In genomic region chr2:13559729-13560128, GRCm38 (mm10) we compare ENCODE assay signal across 22 mouse cellular contexts. TPM values are rescaled to one million over a fixed set of nuclear protein-coding genes. Genes with fewer than 3 reads are reported as not detected.
DNase-seq lines count a peak whose midpoint lies in the region; ATAC-seq and TF ChIP-seq lines count a peak whose summit lies in the region.
"Had no signal": no experiment of that assay in that cellular context is flagged by ENCODE, and none has a peak within 500 bp of the region (broad histone marks: within the 10 kb centered on the region; RNA-seq: fewer than 3 reads in every experiment).

No protein-coding gene starts in this region.

- TF ChIP-seq EP300 in heart, adult 2 months (IDR thresholded peaks at IDR 0.05; ENCODE audit: insufficient read depth, low read depth, low read length): no peak

- no peaks in the 10 kb centered on the region for H3K79me2 ChIP-seq in heart, adult 2 months (replicated peaks; ENCODE audit: control insufficient read depth, insufficient read depth, low read length)

- TF ChIP-seq CTCF in heart, adult 2 months (IDR thresholded peaks at IDR 0.05): no peak
- no peak for TF ChIP-seq CTCF in embryonic fibroblast, embryonic 13.5 days (IDR thresholded peaks at IDR 0.05; ENCODE audit: borderline replicate concordance, insufficient read depth, low read length)
- no peak for TF ChIP-seq CTCF in hindbrain, postnatal 0 days (IDR thresholded peaks at IDR 0.05; ENCODE audit: low read depth)

- no peaks in the 10 kb centered on the region for H3K27me3 ChIP-seq in heart, adult 2 months (ENCODE audit: control insufficient read depth, insufficient read depth, low read length)
- no peaks in the 10 kb centered on the region for H3K27me3 ChIP-seq in heart, embryonic 12.5 days (replicated peaks)
- no peaks in the 10 kb centered on the region for H3K27me3 ChIP-seq in hindbrain, postnatal 0 days (ENCODE audit: insufficient read depth, low read length)
- H3K27me3 ChIP-seq: heart, embryonic 13.5 days; hindbrain, embryonic 15.5 days; intestine, embryonic 15.5 days had no signal

- H3K4me3 ChIP-seq in heart, adult 2 months: no peak overlapping the region
- H3K4me3 ChIP-seq in heart, embryonic 12.5 days: no peak overlapping the region
- no peak overlapping the region for H3K4me3 ChIP-seq in embryonic fibroblast, embryonic 13.5 days (ENCODE audit: insufficient read depth, low read length)
- H3K4me3 ChIP-seq in hindbrain, postnatal 0 days (ENCODE audit: low read length): no peak overlapping the region
- H3K4me3 ChIP-seq: erythroblast, embryonic 14.5 days; forebrain, embryonic 10.5 days; heart, embryonic 13.5 days; hindbrain, embryonic 15.5 days; intestine, embryonic 15.5 days had no signal

- H3K4me1 ChIP-seq in heart, adult 2 months (ENCODE audit: control insufficient read depth, insufficient read depth, low read length): peaks cover 7% of the 10 kb centered on the region
- peaks cover 20% of the 10 kb centered on the region for H3K4me1 ChIP-seq in heart, embryonic 12.5 days (replicated peaks)
- H3K4me1 ChIP-seq in embryonic fibroblast, embryonic 13.5 days (ENCODE audit: control insufficient read depth, insufficient read depth, low read length): peaks cover 17% of the 10 kb centered on the region
- no peaks in the 10 kb centered on the region for H3K4me1 ChIP-seq in hindbrain, postnatal 0 days (ENCODE audit: insufficient read depth, low read length)
- H3K4me1 ChIP-seq: hindbrain, embryonic 15.5 days had no signal

- intact Hi-C loops in heart, adult 2 months (cut with DNase I): no loop called here

- no peak for TF ChIP-seq POLR2A in heart, adult 2 months (IDR thresholded peaks at IDR 0.05; ENCODE audit: insufficient read depth, low read depth, low read length)
- TF ChIP-seq POLR2A in embryonic fibroblast, embryonic 13.5 days (IDR thresholded peaks at IDR 0.05; ENCODE audit: low read depth, low read length): no peak

- H3K9me3 ChIP-seq in heart, embryonic 12.5 days (replicated peaks): no peaks in the 10 kb centered on the region
- H3K9me3 ChIP-seq in hindbrain, postnatal 0 days (ENCODE audit: low read length): no peaks in the 10 kb centered on the region
- H3K9me3 ChIP-seq: forebrain, embryonic 10.5 days; G1E; heart, embryonic 13.5 days; hindbrain, embryonic 15.5 days; intestine, embryonic 15.5 days had no signal

- no peaks in the 10 kb centered on the region for H3K36me3 ChIP-seq in heart, adult 2 months (ENCODE audit: control insufficient read depth, insufficient read depth, low read length)
- H3K36me3 ChIP-seq in heart, embryonic 12.5 days: no peaks in the 10 kb centered on the region
- H3K36me3 ChIP-seq in hindbrain, postnatal 0 days (ENCODE audit: insufficient read depth, low read length): no peaks in the 10 kb centered on the region
- H3K36me3 ChIP-seq: forebrain, embryonic 10.5 days; G1E; heart, embryonic 13.5 days; hindbrain, embryonic 15.5 days; intestine, embryonic 15.5 days had no signal

- WGBS in heart, adult 2 months: 89% methylated on average over 5 of the region's 5 CpGs
- WGBS in heart, embryonic 12.5 days: 77% methylated on average over 5 of the region's 5 CpGs
- 83% methylated on average over 5 of the region's 5 CpGs for WGBS in hindbrain, postnatal 0 days

- H3K27ac ChIP-seq in heart, adult 2 months: peak overlapping the region; percentile 9; the same call in 1 of the 2 replicates
- H3K27ac ChIP-seq in heart, embryonic 12.5 days (ENCODE audit: poor library complexity, severe bottlenecking): no peak overlapping the region
- peak overlapping the region; percentile 89; the same call in 1 of the 2 replicates for H3K27ac ChIP-seq in embryonic fibroblast, embryonic 13.5 days (ENCODE audit: insufficient read depth, low read length)
- no peak overlapping the region for H3K27ac ChIP-seq in hindbrain, postnatal 0 days
- H3K27ac ChIP-seq: forebrain, embryonic 10.5 days; heart, embryonic 13.5 days; hindbrain, embryonic 15.5 days; intestine, embryonic 15.5 days had no signal

- H3K9ac ChIP-seq in heart, adult 2 months (ENCODE audit: low read depth, low read length): no peak overlapping the region
- no peak overlapping the region for H3K9ac ChIP-seq in heart, embryonic 12.5 days
- H3K9ac ChIP-seq in hindbrain, postnatal 0 days (replicated peaks; ENCODE audit: low read length): no peak overlapping the region
- H3K9ac ChIP-seq: heart, embryonic 13.5 days; hindbrain, embryonic 15.5 days; intestine, embryonic 15.5 days had no signal

- no peak for ATAC-seq in heart, embryonic 12.5 days (ENCODE audit: insufficient number of reproducible peaks, low FRiP score)
- ATAC-seq in hindbrain, postnatal 0 days: no peak
- ATAC-seq: forebrain, embryonic 14.5 days had no signal

- no peak for DNase-seq in heart, adult 2 months
- DNase-seq in T-cell, adult 2 months (ENCODE audit: low spot score): peak; percentile 21
- peak; percentile 60 for DNase-seq in naive thymus-derived CD4-positive, alpha-beta T cell, adult 2 months (ENCODE audit: low read depth)
- no peak for DNase-seq in adrenal gland, adult 8-10 months
- no peak for DNase-seq in adrenal gland, postnatal 10 days
- no peak for DNase-seq in hindbrain, postnatal 0 days (ENCODE audit: low spot score)
- DNase-seq: adrenal gland, adult 2 months; cerebellum, adult 18-20 months; cerebellum, adult 9-11 months; cerebellum, postnatal 36 days; gastrocnemius, postnatal 10 days; heart, postnatal 36 days; kidney, adult 18-20 months had no signal

- no peak overlapping the region for H3K4me2 ChIP-seq in heart, embryonic 12.5 days
- H3K4me2 ChIP-seq in hindbrain, postnatal 0 days (ENCODE audit: low read depth, low read length): no peak overlapping the region
- H3K4me2 ChIP-seq: heart, embryonic 13.5 days; hindbrain, embryonic 15.5 days; intestine, embryonic 15.5 days had no signal

RNA-seq across cellular contexts. Expression of gene Vim, which starts 14.0 kb away (rescaled TPM):
- total RNA-seq in heart, adult 2 months (2021): 100 to 1,000 TPM; 264 to 265 TPM
- polyA plus RNA-seq in heart, adult 2 months (2012; rRNA removed): 408 and 528 TPM in 2 replicates
- 912 and 971 TPM in 2 replicates for polyA plus RNA-seq in heart, embryonic 12.5 days (2016; fragmentation: Nextera tagmentation; extraction: Ambion mirVana)
- polyA plus RNA-seq in embryonic fibroblast, embryonic 13.5 days (2011; ENCODE audit: insufficient read length, low read depth, missing spikeins): 3,430 and 4,672 TPM in 2 replicates
- 100 to 1,000 TPM; 106 to 291 (median 155) TPM for total RNA-seq in adrenal gland, adult 8-10 months (2022)
- total RNA-seq in adrenal gland, postnatal 10 days (2021): 100 to 1,000 TPM; 595 to 607 TPM
- total RNA-seq in hindbrain, postnatal 0 days (2014; rRNA removed): 965 and 1,051 TPM in 2 replicates
- 417 and 451 TPM in 2 replicates for polyA plus RNA-seq in hindbrain, postnatal 0 days (2015; fragmentation: Nextera tagmentation; extraction: Ambion mirVana)

RNA-seq across cellular contexts. Expression of gene Trdmt1, which starts 15.3 kb away (rescaled TPM):
- 1 to 10 TPM; 5.2 to 7.0 TPM for total RNA-seq in heart, adult 2 months (2021)
- 3.3 and 7.8 TPM in 2 replicates for polyA plus RNA-seq in heart, adult 2 months (2012; rRNA removed)
- 7.4 and 8.2 TPM in 2 replicates for polyA plus RNA-seq in heart, embryonic 12.5 days (2016; fragmentation: Nextera tagmentation; extraction: Ambion mirVana)
- 7.9 and 14.3 TPM in 2 replicates for polyA plus RNA-seq in embryonic fibroblast, embryonic 13.5 days (2011; ENCODE audit: insufficient read length, low read depth, missing spikeins)
- 1 to 10 TPM; 3.6 to 8.0 (median 5.1) TPM for total RNA-seq in adrenal gland, adult 8-10 months (2022)
- 1 to 10 TPM; 5.7 to 9.6 TPM for total RNA-seq in adrenal gland, postnatal 10 days (2021)
- 6.1 and 7.5 TPM in 2 replicates for total RNA-seq in hindbrain, postnatal 0 days (2014; rRNA removed)
- 6.2 and 6.8 TPM in 2 replicates for polyA plus RNA-seq in hindbrain, postnatal 0 days (2015; fragmentation: Nextera tagmentation; extraction: Ambion mirVana)

Comparison
In these comparisons a context has a peak if more than half of its experiments do, and no peak if none do; other contexts are left out.
1. H3K27ac ChIP-seq: peak in heart, adult 2 months (single experiment) and embryonic fibroblast, embryonic 13.5 days (single experiment); none in heart, embryonic 12.5 days (single experiment) and hindbrain, postnatal 0 days (single experiment).
2. DNase-seq: peak in T-cell, adult 2 months (single experiment) and naive thymus-derived CD4-positive, alpha-beta T cell, adult 2 months (single experiment); none in heart, adult 2 months (0 of 2), adrenal gland, adult 8-10 months (single experiment), adrenal gland, postnatal 10 days (single experiment) and hindbrain, postnatal 0 days (single experiment).